In the genomic region with DNA sequence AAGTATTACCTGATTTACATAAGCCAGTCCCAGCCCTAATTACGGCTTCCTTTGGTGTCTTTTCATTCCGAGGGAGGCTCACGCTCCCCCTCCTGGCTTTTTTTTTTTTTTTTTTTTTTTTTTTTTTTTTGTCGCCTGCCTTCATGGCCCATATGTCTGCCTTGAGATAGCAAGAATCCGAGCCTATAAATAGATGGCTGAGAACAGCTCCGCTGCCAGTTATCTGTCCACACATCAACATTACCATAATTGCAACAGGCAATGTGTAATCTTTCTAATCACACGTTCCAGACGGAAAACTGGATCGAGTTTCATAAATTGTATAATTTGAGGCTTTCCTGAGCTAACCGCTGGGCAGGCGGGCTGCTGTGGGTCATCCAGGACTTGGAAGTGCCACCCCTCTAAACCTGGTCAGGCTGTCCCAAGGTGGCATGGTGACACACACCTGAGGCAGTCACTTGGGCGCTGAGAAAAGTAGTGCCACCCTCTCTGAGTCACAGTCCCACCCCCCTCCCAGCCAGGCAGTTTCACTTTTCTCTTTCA, we compare ENCODE assay signal across 8 mouse cellular contexts.
DNase-seq lines count a peak whose midpoint lies in the region; ATAC-seq lines count a peak whose summit lies in the region.

No protein-coding gene starts in this region.

- H3K4me2 ChIP-seq in embryonic facial prominence, embryonic 11.5 days (ENCODE audit: low read depth, low read length): peak overlapping the region; percentile 19
- peak overlapping the region; percentile 33 for H3K4me2 ChIP-seq in hindbrain, embryonic 14.5 days (replicated peaks)
- peak overlapping the region; percentile 38 for H3K4me2 ChIP-seq in liver, embryonic 15.5 days

- H3K9ac ChIP-seq in embryonic facial prominence, embryonic 11.5 days (replicated peaks; ENCODE audit: low read length): no peak overlapping the region
- no peak overlapping the region for H3K9ac ChIP-seq in hindbrain, embryonic 14.5 days
- no peak overlapping the region for H3K9ac ChIP-seq in liver, embryonic 15.5 days

- peak; percentile 33 for DNase-seq in embryonic facial prominence, embryonic 11.5 days (ENCODE audit: low spot score)
- peak; percentile 34 for DNase-seq in hindbrain, embryonic 14.5 days (ENCODE audit: low spot score)
- DNase-seq in right cerebral cortex, postnatal 36 days (ENCODE audit: low spot score in 2 of 2): peak; percentile 48 to 70
- no peak for DNase-seq in gastrocnemius, postnatal 10 days
- DNase-seq in ovary, postnatal 14 days (ENCODE audit: low spot score): no peak

- WGBS in embryonic facial prominence, embryonic 11.5 days: 6% methylated on average over 12 of the region's 12 CpGs
- WGBS in hindbrain, embryonic 14.5 days: 13% methylated on average over 12 of the region's 12 CpGs
- WGBS in liver, embryonic 15.5 days (ENCODE audit: insufficient replicate concordance): 5% methylated on average over 12 of the region's 12 CpGs

- H3K27ac ChIP-seq in embryonic facial prominence, embryonic 11.5 days (replicated peaks; ENCODE audit: low read depth, low read length): no peak overlapping the region
- H3K27ac ChIP-seq in hindbrain, embryonic 14.5 days: peak overlapping the region; percentile 38; the same call in 1 of the 2 replicates
- H3K27ac ChIP-seq in liver, embryonic 15.5 days (replicated peaks): no peak overlapping the region

- peak overlapping the region; percentile 84 for H3K4me3 ChIP-seq in megakaryocyte, embryonic 14.5 days (replicated peaks)
- no peak overlapping the region for H3K4me3 ChIP-seq in embryonic facial prominence, embryonic 11.5 days (ENCODE audit: low read depth, low read length)
- H3K4me3 ChIP-seq in hindbrain, embryonic 14.5 days (replicated peaks; ENCODE audit: low read length): no peak overlapping the region
- no peak overlapping the region for H3K4me3 ChIP-seq in liver, embryonic 15.5 days (replicated peaks)

- no peaks in the 10 kb centered on the region for H3K36me3 ChIP-seq in megakaryocyte, embryonic 14.5 days (replicated peaks; ENCODE audit: low read length)
- H3K36me3 ChIP-seq in embryonic facial prominence, embryonic 11.5 days (replicated peaks; ENCODE audit: control insufficient read depth, insufficient read depth, low read depth, low read length): no peaks in the 10 kb centered on the region
- no peaks in the 10 kb centered on the region for H3K36me3 ChIP-seq in hindbrain, embryonic 14.5 days (replicated peaks; ENCODE audit: control insufficient read depth, insufficient read depth)
- no peaks in the 10 kb centered on the region for H3K36me3 ChIP-seq in liver, embryonic 15.5 days (replicated peaks)

- no peak for ATAC-seq in megakaryocyte, adult 5-6 weeks (ENCODE audit: poor library complexity, severe bottlenecking)
- no peak for ATAC-seq in embryonic facial prominence, embryonic 11.5 days (replicated peaks; ENCODE audit: insufficient number of reproducible peaks, low FRiP score, low TSS enrichment, low read depth)
- no peak for ATAC-seq in hindbrain, embryonic 14.5 days (ENCODE audit: low FRiP score)
- ATAC-seq in liver, embryonic 15.5 days (ENCODE audit: insufficient read depth): no peak; the same call in 1 of the 2 replicates

- H3K27me3 ChIP-seq in megakaryocyte, embryonic 14.5 days (replicated peaks): peaks cover 83% of the 10 kb centered on the region
- no peaks in the 10 kb centered on the region for H3K27me3 ChIP-seq in embryonic facial prominence, embryonic 11.5 days (ENCODE audit: control insufficient read depth, insufficient read depth, low read length)
- H3K27me3 ChIP-seq in hindbrain, embryonic 14.5 days (ENCODE audit: control insufficient read depth, insufficient read depth, low read length): 0 out of 2 replicates have a peak, but pooled peaks cover 5% of the 10 kb centered on the region
- peaks cover 68% of the 10 kb centered on the region for H3K27me3 ChIP-seq in liver, embryonic 15.5 days

- peaks cover 16% of the 10 kb centered on the region for H3K4me1 ChIP-seq in megakaryocyte, embryonic 14.5 days
- H3K4me1 ChIP-seq in embryonic facial prominence, embryonic 11.5 days (ENCODE audit: control insufficient read depth, insufficient read depth, low read length): peaks cover 8% of the 10 kb centered on the region
- peaks cover 26% of the 10 kb centered on the region for H3K4me1 ChIP-seq in hindbrain, embryonic 14.5 days (replicated peaks; ENCODE audit: control insufficient read depth, insufficient read depth, low read length)
- peaks cover 12% of the 10 kb centered on the region for H3K4me1 ChIP-seq in liver, embryonic 15.5 days (replicated peaks)

- no peaks in the 10 kb centered on the region for H3K9me3 ChIP-seq in megakaryocyte, embryonic 14.5 days
- H3K9me3 ChIP-seq in embryonic facial prominence, embryonic 11.5 days (replicated peaks; ENCODE audit: control insufficient read depth, low read length): no peaks in the 10 kb centered on the region
- H3K9me3 ChIP-seq in hindbrain, embryonic 14.5 days (ENCODE audit: control insufficient read depth, low read length): no peaks in the 10 kb centered on the region
- H3K9me3 ChIP-seq in liver, embryonic 15.5 days (replicated peaks): no peaks in the 10 kb centered on the region

Comparison
In these comparisons a context has a peak if more than half of its experiments do, and no peak if none do; other contexts are left out.
1. DNase-seq: peak in embryonic facial prominence, embryonic 11.5 days (single experiment), hindbrain, embryonic 14.5 days (single experiment) and right cerebral cortex, postnatal 36 days (2 of 2); none in gastrocnemius, postnatal 10 days (single experiment) and ovary, postnatal 14 days (single experiment).
2. Peak in every context shown above with its lines, with median percentiles within 50 percentile points of each other: H3K4me2 ChIP-seq.